Mouse (Mus musculus) megakaryocyte, adult 5-6 weeks (primary cell): ENCODE data around the gene Olfr1497. TPM values are rescaled to one million over a fixed set of nuclear protein-coding genes. Genes with fewer than 3 reads are reported as not detected.
"Not testable (repeated sequence)": the region's sequence is repeated elsewhere in the genome, so short reads cannot be mapped to it uniquely, and the experiment has no call there.

Source experiments
- ATAC-seq: 2 replicates; pipeline ENCODE4 v1.8.0; 2016; ENCODE audit warnings: mild to moderate bottlenecking, inconsistent platforms; ENCODE audit not compliant: poor library complexity, severe bottlenecking
- total RNA-seq, 2 experiments: library from RNA; stranded (forward) in 1 of 2; stranded (reverse) in 1 of 2; fragments of 153-499, 151-499 nt in 1 of 2; fragments of 221-1000, 200-1000 nt in 1 of 2; gene quantifications; 2 replicates each; pipeline versions ENCODE4 v1.2.3 to v1.2.4; 2015 to 2017

Olfr1497 gene
- total RNA-seq (2015) (not detected in 2 replicates), total RNA-seq (2017) (not detected in 2 replicates)

GRCm38 (mm10) chr19:13798102-13798501, at the start of gene Olfr1497:
TSS of gene Olfr1497 (minus strand) at chr19:13798202.
- ATAC-seq = no peak

DNA sequence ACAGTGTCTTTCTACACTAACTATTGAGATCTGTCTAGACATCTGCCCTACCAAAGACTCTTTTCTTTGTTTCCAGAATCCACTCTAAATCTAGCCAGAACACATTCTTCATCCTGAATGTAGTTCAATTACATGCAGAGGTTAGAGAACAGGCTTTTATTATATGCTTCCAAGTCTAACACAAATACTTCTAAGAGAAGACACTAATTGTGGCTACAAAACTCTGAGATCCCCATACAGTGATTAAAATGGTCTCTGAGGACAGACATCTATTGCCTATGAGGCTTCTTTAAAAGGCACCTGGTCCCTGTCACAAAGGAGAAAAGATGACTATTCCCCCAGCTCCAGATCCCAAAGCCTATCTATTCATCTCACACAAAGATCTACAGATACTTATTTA, 32.4 kb upstream of the Olfr1497 start, which contains the start of gene Olfr1500:
Gene Olfr1500, minus strand, starts transcription at position 101 of the 400 bp plus-strand sequence.
- no peak for ATAC-seq

DNA sequence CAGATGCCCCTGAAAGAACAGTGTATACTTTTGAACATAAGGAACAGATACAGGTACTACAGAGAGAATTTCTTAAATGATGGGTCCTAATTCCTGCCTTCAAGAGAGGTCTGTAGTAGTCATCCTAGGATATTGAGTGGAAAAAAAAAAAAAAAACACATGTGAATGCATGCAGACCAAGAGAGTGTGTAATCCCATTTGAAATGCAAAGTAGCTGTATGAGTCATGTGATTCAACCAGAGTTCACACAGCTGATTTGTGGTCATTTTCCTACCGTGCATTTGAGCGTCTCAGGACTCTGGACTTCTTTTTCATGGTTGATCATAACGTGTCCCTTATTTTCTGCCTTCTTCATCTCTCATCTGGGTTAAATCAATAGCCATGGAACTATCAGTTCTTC, 30.4 kb upstream of the Olfr1497 start:
- no peak for ATAC-seq

DNA sequence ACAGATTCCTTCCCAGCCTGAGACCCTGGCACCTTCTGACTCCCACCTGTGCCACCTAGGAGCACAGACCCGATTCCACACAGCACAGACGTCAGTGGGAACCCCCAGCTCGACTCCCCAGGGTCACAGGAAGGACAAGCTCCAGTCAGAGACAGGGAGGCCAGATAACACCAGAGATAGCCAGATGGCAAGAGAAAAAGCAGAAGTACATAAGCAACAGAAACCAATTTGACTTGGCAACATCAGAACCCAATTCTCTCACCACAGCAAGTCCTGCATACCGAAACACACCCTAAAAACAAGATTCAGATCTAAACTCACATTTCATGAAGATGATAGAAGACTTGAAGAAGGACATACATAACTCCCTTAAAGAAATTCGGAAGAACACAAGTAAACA, 22.8 kb upstream of the Olfr1497 start:
- no peak for ATAC-seq

DNA sequence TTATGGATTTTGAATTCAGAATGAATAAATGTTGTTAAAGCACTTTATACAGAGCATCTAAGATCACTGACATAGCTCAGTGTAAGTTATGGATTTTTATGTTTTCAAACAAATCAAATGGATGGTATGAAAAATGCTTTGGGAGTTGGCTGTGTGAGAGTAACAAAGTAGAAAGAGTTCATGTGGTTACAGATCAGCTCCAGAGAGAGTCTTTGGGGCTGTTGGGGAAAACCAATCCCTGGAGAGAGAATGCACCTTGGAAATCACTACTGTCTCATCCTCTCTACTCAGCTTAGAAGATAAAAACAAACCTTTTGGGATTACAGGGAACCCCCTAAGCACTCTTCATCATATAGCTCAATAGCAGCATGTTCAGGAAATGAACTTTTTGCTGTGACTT, 21.3 kb upstream of the Olfr1497 start, which contains the start of gene Olfr1499:
Gene Olfr1499, minus strand, starts transcription at position 101 of the 400 bp plus-strand sequence.
- no peak for ATAC-seq

- no peak for ATAC-seq
These were observed 20.8 kb upstream of the Olfr1497 start for GRCm38 (mm10) chr19:13818827-13819226.

DNA sequence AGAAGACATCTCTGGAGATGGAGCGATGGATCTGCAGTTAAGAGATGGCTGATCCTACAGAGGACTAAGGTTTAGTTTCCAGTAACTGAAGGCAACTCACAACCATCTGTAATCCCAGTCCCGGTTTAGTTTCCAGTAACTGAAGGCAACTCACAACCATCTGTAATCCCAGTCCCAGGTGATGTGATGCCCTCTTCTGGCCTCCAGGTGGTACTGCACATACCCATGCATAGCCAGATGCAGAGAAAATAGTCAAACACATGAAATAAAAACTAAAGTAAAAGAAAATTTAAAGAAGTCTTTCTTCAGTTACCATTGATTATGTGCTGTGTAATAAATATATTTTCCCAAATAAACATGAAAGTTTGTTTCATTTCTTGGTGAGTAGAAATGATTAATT, 14.8 kb upstream of the Olfr1497 start:
- ATAC-seq = no peak

GRCm38 (mm10) chr19:13805486-13805885, 7.5 kb upstream of the Olfr1497 start:
- ATAC-seq = not testable (repeated sequence)

DNA sequence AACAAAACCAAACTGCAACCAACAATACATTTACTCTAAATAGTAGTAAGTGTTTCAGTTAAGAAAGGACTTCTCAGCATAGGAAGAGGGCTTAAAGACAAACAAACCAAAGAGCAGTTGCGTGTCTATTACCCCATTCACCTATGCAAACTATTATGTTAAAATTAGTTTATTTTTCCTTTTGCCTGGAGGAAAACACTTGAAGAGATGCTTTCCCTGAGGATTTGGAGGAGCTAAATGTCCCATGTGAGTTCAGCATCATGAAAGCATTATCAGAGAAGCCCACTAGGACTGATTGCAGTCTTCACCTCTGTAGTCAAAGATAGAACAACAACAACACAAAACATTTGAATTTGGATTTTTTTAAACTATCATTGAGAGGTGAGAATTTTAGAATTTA, 20.4 kb downstream of the Olfr1497 start, which contains the start of gene Olfr1496:
Gene Olfr1496, plus strand, starts transcription at position 301 of the 400 bp plus-strand sequence.
- ATAC-seq = no peak

DNA sequence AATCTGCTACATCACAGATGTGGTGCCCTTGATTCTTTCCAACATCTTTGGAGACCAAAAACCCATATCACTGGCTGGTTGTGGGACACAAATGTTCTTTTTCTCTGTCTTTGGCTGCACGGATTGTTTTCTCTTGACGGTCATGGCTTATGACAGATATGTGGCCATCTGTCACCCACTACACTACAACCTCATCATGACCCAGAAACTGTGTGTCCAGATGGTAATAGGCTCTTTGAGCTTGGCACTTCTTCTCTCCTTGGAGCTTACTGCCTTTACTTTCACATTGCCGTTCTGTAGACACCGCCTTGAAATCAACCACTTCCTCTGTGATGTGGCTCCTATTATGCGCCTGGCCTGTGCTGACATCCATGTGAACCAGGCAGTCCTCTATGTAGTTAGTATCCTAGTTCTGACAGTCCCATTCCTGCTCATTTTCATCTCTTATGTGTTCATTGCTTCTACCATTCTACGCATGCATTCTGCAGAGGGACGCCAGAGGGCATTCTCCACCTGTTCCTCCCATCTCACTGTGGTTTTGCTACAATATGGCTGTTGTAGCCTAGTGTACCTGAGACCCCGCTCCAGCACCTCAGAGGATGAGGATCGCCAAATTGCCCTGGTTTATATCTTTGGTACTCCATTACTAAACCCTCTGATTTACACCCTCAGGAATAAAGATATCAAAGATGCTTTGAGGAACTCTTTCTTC, 29.3 kb downstream of the Olfr1497 start:
- ATAC-seq = no peak

DNA sequence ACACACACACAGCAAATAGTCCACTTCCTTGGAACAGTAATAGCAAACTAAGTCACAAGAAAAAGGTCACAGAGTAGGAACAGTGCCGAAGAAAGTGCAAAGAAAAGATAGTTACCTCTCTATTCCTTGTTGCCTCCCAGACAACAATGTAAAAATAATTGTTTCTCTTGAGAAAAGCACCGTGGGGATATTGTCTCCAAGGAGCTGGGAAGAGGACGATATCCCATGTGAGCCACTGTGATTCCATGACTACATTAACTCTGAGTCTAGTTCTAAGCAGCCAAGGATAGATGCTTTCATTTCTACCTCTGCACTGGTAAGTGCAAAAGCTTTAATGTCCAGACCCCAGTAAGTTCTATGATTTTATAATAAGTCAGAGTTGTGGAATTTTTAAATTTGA, 33.7 kb downstream of the Olfr1497 start, which contains the start of gene Olfr1495:
Gene Olfr1495, plus strand, starts transcription at position 301 of the 400 bp plus-strand sequence.
- ATAC-seq = no peak

- ATAC-seq = no peak
These were observed 48.6 kb downstream of the Olfr1497 start for GRCm38 (mm10) chr19:13749366-13749765.

Other genes starting within 250 kb of the Olfr1497 start
- gene Olfr1484, start 214.7 kb downstream of the Olfr1497 start, total RNA-seq (2015) = not detected in 2 replicates
- not detected in 2 replicates for gene Olfr1484, start 214.7 kb downstream of the Olfr1497 start, total RNA-seq (2017)
- gene Olfr1487, start 180.8 kb downstream of the Olfr1497 start, total RNA-seq (2015) = not detected in 2 replicates
- gene Olfr1487, start 180.8 kb downstream of the Olfr1497 start, total RNA-seq (2017) = not detected in 2 replicates
- gene Olfr1489, start 166.6 kb downstream of the Olfr1497 start, total RNA-seq (2015) = not detected in 2 replicates
- gene Olfr1489, start 166.6 kb downstream of the Olfr1497 start, total RNA-seq (2017) = not detected in 2 replicates
- gene Olfr1490, start 147.1 kb downstream of the Olfr1497 start, total RNA-seq (2015) = not detected in 2 replicates
- not detected in 2 replicates for gene Olfr1490, start 147.1 kb downstream of the Olfr1497 start, total RNA-seq (2017)
- not detected in 2 replicates for gene Olfr1491, start 100.9 kb downstream of the Olfr1497 start, total RNA-seq (2015)
- not detected in 2 replicates for gene Olfr1491, start 100.9 kb downstream of the Olfr1497 start, total RNA-seq (2017)
- not detected in 2 replicates for gene Olfr1493-ps1, start 74.9 kb downstream of the Olfr1497 start, total RNA-seq (2015)
- not detected in 2 replicates for gene Olfr1493-ps1, start 74.9 kb downstream of the Olfr1497 start, total RNA-seq (2017)
- not detected in 2 replicates for gene Olfr1494, start 58.5 kb downstream of the Olfr1497 start, total RNA-seq (2015)
- gene Olfr1494, start 58.5 kb downstream of the Olfr1497 start, total RNA-seq (2017) = not detected in 2 replicates
- not detected in 2 replicates for gene Olfr1495, start 33.6 kb downstream of the Olfr1497 start, total RNA-seq (2015)
- gene Olfr1495, start 33.6 kb downstream of the Olfr1497 start, total RNA-seq (2017) = not detected in 2 replicates
- gene Olfr1496, start 20.3 kb downstream of the Olfr1497 start, total RNA-seq (2015) = not detected in 2 replicates
- gene Olfr1496, start 20.3 kb downstream of the Olfr1497 start, total RNA-seq (2017) = not detected in 2 replicates
- not detected in 2 replicates for gene Olfr1499, start 21.2 kb upstream of the Olfr1497 start, total RNA-seq (2015)
- gene Olfr1499, start 21.2 kb upstream of the Olfr1497 start, total RNA-seq (2017) = not detected in 2 replicates
- gene Olfr1500, start 32.3 kb upstream of the Olfr1497 start, total RNA-seq (2015) = not detected in 2 replicates
- gene Olfr1500, start 32.3 kb upstream of the Olfr1497 start, total RNA-seq (2017) = not detected in 2 replicates
- gene Olfr1501, start 52.5 kb upstream of the Olfr1497 start, total RNA-seq (2015) = not detected in 2 replicates
- not detected in 2 replicates for gene Olfr1501, start 52.5 kb upstream of the Olfr1497 start, total RNA-seq (2017)
- gene Olfr1502, start 63.6 kb upstream of the Olfr1497 start, total RNA-seq (2015) = not detected in 2 replicates
- not detected in 2 replicates for gene Olfr1502, start 63.6 kb upstream of the Olfr1497 start, total RNA-seq (2017)
- gene Olfr1504, start 99.7 kb upstream of the Olfr1497 start, total RNA-seq (2015) = not detected in 2 replicates
- gene Olfr1504, start 99.7 kb upstream of the Olfr1497 start, total RNA-seq (2017) = not detected in 2 replicates
- not detected in 2 replicates for gene Olfr1505, start 115.3 kb upstream of the Olfr1497 start, total RNA-seq (2015)
- not detected in 2 replicates for gene Olfr1505, start 115.3 kb upstream of the Olfr1497 start, total RNA-seq (2017)